Mouse (Mus musculus) liver, embryonic 12.5 days (tissue): Measurements from ENCODE around the gene Gm8660. TPM values are rescaled to one million over a fixed set of nuclear protein-coding genes. Genes with fewer than 3 reads are reported as not detected.
"Not testable (repeated sequence)": the region's sequence is repeated elsewhere in the genome, so short reads cannot be mapped to it uniquely, and the experiment has no call there.

Experiments
- ATAC-seq: fragments of 200-750 bp; cut with Nextera tagmentation; 2 replicates; pipeline ENCODE4 v1.8.0; 2017; ENCODE audit warnings: moderate number of reproducible peaks, mild to moderate bottlenecking, moderate library complexity
- H3K27ac ChIP-seq: fragments of 300-500 bp; sonication (generic); 2 replicates; pipeline ENCODE4 v1.5.1; 2016; ENCODE audit warnings: mild to moderate bottlenecking
- H3K27me3 ChIP-seq: fragments of 300-500 bp; sonication (generic); replicated peaks from 2 replicates; pipeline ENCODE4 v1.6.1; 2016; ENCODE audit warnings: mild to moderate bottlenecking, moderate library complexity
- H3K36me3 ChIP-seq: fragments of 300-500 bp; sonication (generic); 2 replicates; pipeline ENCODE4 v1.6.1; 2016; ENCODE audit warnings: mild to moderate bottlenecking, moderate library complexity
- H3K4me1 ChIP-seq: fragments of 300-500 bp; sonication (generic); 2 replicates; pipeline ENCODE4 v1.6.1; 2016
- H3K4me2 ChIP-seq: fragments of 300-500 bp; sonication (generic); 2 replicates; pipeline ENCODE4 v1.6.1; 2016; ENCODE audit warnings: mild to moderate bottlenecking, moderate library complexity
- H3K4me3 ChIP-seq: fragments of 300-500 bp; sonication (generic); 2 replicates; pipeline ENCODE4 v1.5.1; 2016; ENCODE audit warnings: mild to moderate bottlenecking, moderate library complexity
- H3K9ac ChIP-seq: fragments of 300-500 bp; sonication (generic); 2 replicates; pipeline ENCODE4 v1.6.1; 2016; ENCODE audit warnings: mild to moderate bottlenecking, moderate library complexity
- H3K9me3 ChIP-seq: fragments of 300-500 bp; sonication (generic); replicated peaks from 2 replicates; pipeline ENCODE4 v1.6.1; 2016; ENCODE audit warnings: mild to moderate bottlenecking, moderate library complexity
- WGBS: fragments of 180-500 bp; shearing (Covaris S2); methylation state at CpG from one replicate; pipeline ENCODE4 v1.1.7; 2016; ENCODE audit not compliant: insufficient replicate concordance; 5-methylcytosine and 5-hydroxymethylcytosine counted together
- polyA plus RNA-seq: library from polyadenylated mRNA; unstranded; fragments of >200 nt; fragmentation: Nextera tagmentation; extraction: Ambion mirVana; gene quantifications from 2 replicates; pipeline ENCODE4 v1.2.1, GENCODE M21; 2016

The Gm8660 gene
- not detected in 2 replicates for polyA plus RNA-seq

GRCm38 (mm10) chr7:22370939-22371338, at the start of gene Gm8660:
Gm8660 (minus strand) TSS chr7:22371039.
- H3K4me3 ChIP-seq, H3K9me3 ChIP-seq, H3K4me1 ChIP-seq, H3K27ac ChIP-seq, ATAC-seq, H3K36me3 ChIP-seq, H3K27me3 ChIP-seq, H3K9ac ChIP-seq, H3K4me2 ChIP-seq: not testable (repeated sequence)
- WGBS, result no CpG with 5 or more reads among the region's 1 CpGs

DNA sequence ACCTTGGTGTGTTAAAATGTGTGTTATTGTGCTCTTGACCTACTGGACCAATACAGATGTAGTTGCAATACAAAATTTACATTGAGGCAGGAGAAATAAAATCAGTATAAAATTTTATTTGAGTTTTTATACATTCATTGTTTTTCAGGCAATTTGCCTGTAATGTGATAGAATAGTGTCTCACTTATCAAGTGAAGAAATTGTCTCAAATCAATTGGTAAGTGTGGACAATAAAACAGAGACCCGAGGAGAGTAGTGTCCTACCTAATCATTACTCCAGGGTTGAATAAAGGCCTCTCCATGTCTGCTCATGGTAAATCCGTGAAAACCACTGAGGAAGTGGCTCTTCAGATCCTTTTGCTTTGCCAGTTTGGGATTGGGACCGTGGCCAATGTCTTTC, 42.4 kb upstream of the Gm8660 start, which contains the start of gene Vmn1r148:
Gene Vmn1r148, plus strand, starts transcription at position 301 of the 400 bp plus-strand sequence.
- not testable (repeated sequence) for H3K27me3 ChIP-seq, H3K4me3 ChIP-seq, ATAC-seq, H3K4me2 ChIP-seq, H3K9me3 ChIP-seq, H3K36me3 ChIP-seq, H3K9ac ChIP-seq, H3K27ac ChIP-seq, H3K4me1 ChIP-seq
- no CpG with 5 or more reads among the region's 3 CpGs for WGBS

GRCm38 (mm10) chr7:22329617-22330016, 41.2 kb downstream of the Gm8660 start, which contains the start of gene Gm4187:
Gm4187 (minus strand) TSS chr7:22329717.
- not testable (repeated sequence) for H3K36me3 ChIP-seq, H3K27me3 ChIP-seq, H3K27ac ChIP-seq, H3K9me3 ChIP-seq, ATAC-seq, H3K4me2 ChIP-seq, H3K4me1 ChIP-seq, H3K4me3 ChIP-seq, H3K9ac ChIP-seq
- no CpG with 5 or more reads among the region's 2 CpGs for WGBS

Other genes starting within 250 kb of the Gm8660 start
- gene Gm10666, start 236.3 kb downstream of the Gm8660 start, polyA plus RNA-seq, result not detected in 2 replicates
- not detected in 2 replicates for gene Vmn1r142, start 207.0 kb downstream of the Gm8660 start, polyA plus RNA-seq
- not detected in 2 replicates for gene Vmn1r143, start 181.7 kb downstream of the Gm8660 start, polyA plus RNA-seq
- not detected in 2 replicates for gene Gm8653, start 169.8 kb downstream of the Gm8660 start, polyA plus RNA-seq
- gene Gm8453, start 141.6 kb downstream of the Gm8660 start, polyA plus RNA-seq, result not detected in 2 replicates
- not detected in 2 replicates for gene Gm4187, start 41.3 kb downstream of the Gm8660 start, polyA plus RNA-seq
- gene Vmn1r148, start 42.5 kb upstream of the Gm8660 start, polyA plus RNA-seq, result not detected in 2 replicates
- gene Vmn1r149, start 67.2 kb upstream of the Gm8660 start, polyA plus RNA-seq, result not detected in 2 replicates
- not detected in 2 replicates for gene Gm10665, start 93.0 kb upstream of the Gm8660 start, polyA plus RNA-seq
- not detected in 2 replicates for gene Vmn1r151, start 128.6 kb upstream of the Gm8660 start, polyA plus RNA-seq
- not detected in 2 replicates for gene Vmn1r152, start 151.9 kb upstream of the Gm8660 start, polyA plus RNA-seq
- gene Gm8677, start 163.8 kb upstream of the Gm8660 start, polyA plus RNA-seq, result not detected in 2 replicates
- not detected in 2 replicates for gene Gm4201, start 194.3 kb upstream of the Gm8660 start, polyA plus RNA-seq
- not detected in 2 replicates for gene Gm4565, start 217.1 kb upstream of the Gm8660 start, polyA plus RNA-seq